Mouse (Mus musculus) megakaryocyte, embryonic 14.5 days (primary cell): ENCODE data around the gene Tecta.

ENCODE experiments used
- FLI1 ChIP-seq: IDR thresholded peaks from 2 replicates; pipeline ENCODE4 v1.6.1; 2012; ENCODE audit warnings: low read length, inconsistent platforms, mixed read lengths
- GATA1 ChIP-seq: IDR thresholded peaks from 3 replicates; pipeline ENCODE4 v1.6.1; 2012; ENCODE audit warnings: mixed read lengths, low read length, inconsistent platforms, borderline replicate concordance

DNA sequence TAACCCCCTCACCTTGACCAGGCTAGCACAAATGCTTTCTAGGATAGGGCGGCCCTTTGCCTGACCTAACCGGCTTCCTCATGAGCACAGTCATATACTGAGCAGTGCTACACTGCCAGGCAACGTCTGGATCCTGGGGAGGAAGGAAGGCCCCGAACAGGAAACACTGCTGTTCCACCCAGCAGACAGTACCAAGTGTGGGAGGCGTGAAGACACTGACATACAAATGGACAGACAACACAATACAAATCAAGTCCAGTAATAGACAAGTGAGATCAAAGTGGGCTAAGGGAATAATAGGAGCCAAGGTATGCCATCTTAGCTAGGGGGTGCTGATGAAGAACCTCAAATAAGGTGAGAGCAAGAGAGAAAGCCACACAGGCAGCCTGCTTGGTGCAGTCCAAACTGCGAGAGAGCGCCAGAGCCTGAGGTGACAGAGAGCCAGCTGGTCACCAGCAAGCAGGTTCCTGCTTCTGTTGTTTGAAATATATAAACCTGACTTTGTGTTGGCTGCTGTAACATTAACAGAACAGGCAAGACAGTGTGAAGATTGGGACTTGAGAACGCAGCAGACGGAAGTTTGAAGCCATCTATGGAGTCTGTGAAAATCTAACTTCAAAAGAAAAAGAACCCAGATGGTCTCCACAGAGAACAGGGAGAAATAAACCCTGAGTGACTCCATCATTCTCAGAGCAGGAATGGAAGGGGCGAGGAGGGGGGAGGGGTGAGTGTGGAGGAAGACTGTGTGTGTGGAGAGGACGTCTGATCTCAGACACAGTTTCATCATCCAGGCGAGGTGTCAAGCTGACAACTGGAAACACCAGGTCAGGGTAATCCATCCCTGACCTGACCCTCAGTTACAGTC is 28.6 kb upstream of the Tecta start:
- TF ChIP-seq GATA1 (no peak), FLI1 (no peak)
